Comparison of ENCODE assay signal across 26 mouse cellular contexts in genomic region chr5:110506295-110506616, GRCm38 (mm10). TPM values are rescaled to one million over a fixed set of nuclear protein-coding genes. Genes with fewer than 3 reads are reported as not detected.
A peak's percentile ranks its signal among the peaks of the same experiment; 100 is the strongest.
DNase-seq lines count a peak whose midpoint lies in the region; ATAC-seq lines count a peak whose summit lies in the region.
"Had no signal": no experiment of that assay in that cellular context is flagged by ENCODE, and none has a peak within 500 bp of the region (broad histone marks: within the 10 kb centered on the region; RNA-seq: fewer than 3 reads in every experiment).

No protein-coding gene starts in this region.

- peaks cover 19% of the 10 kb centered on the region for H3K4me1 ChIP-seq in forebrain, embryonic 12.5 days
- H3K4me1 ChIP-seq in forebrain, embryonic 15.5 days: peaks cover 16% of the 10 kb centered on the region
- H3K4me1 ChIP-seq in embryonic facial prominence, embryonic 10.5 days: peaks cover 17% of the 10 kb centered on the region
- H3K4me1 ChIP-seq: embryonic facial prominence, embryonic 12.5 days had no signal

- peak; percentile 42 for DNase-seq in layer of hippocampus, adult 9-11 months
- DNase-seq in layer of hippocampus, postnatal 25 days (ENCODE audit: extremely low spot score in 1 of 2, low spot score in 1 of 2): no peak
- peak; percentile 31 for DNase-seq in brain, adult 2 months (ENCODE audit: low read depth, low spot score)
- DNase-seq in embryonic facial prominence, embryonic 10.5 days (ENCODE audit: low spot score): no peak
- no peak for DNase-seq in c-Kit-positive CD71-positive TER-119-positive erythroid progenitor cells, embryonic 14.5 days (ENCODE audit: low spot score)
- DNase-seq: adrenal gland, postnatal 14 days; gastrocnemius, postnatal 25 days; kidney, adult 11 months; kidney, postnatal 25 days; liver; lung, adult 2 months; lung, postnatal 10 days; thymus, adult 2 months; thymus, postnatal 36 days had no signal

- ATAC-seq in forebrain, embryonic 12.5 days (ENCODE audit: low FRiP score): no peak
- ATAC-seq in forebrain, embryonic 15.5 days (replicated peaks): no peak
- ATAC-seq: CD4-positive, CD25-positive, alpha-beta regulatory T cell, adult 4 months; inflammation-experienced regulatory T-cells, adult 6 months had no signal

- no peak overlapping the region for H3K9ac ChIP-seq in forebrain, embryonic 12.5 days
- no peak overlapping the region for H3K9ac ChIP-seq in forebrain, embryonic 15.5 days (replicated peaks)
- H3K9ac ChIP-seq: embryonic facial prominence, embryonic 12.5 days; heart, embryonic 15.5 days; hindbrain, embryonic 13.5 days; liver, embryonic 14.5 days had no signal

- H3K4me3 ChIP-seq in forebrain, embryonic 12.5 days (replicated peaks): no peak overlapping the region
- no peak overlapping the region for H3K4me3 ChIP-seq in forebrain, embryonic 15.5 days
- no peak overlapping the region for H3K4me3 ChIP-seq in embryonic facial prominence, embryonic 10.5 days
- H3K4me3 ChIP-seq: embryonic facial prominence, embryonic 12.5 days; heart, embryonic 15.5 days; hindbrain, embryonic 13.5 days had no signal

- WGBS in forebrain, embryonic 12.5 days: 15% methylated on average over 8 of the region's 8 CpGs
- WGBS in forebrain, embryonic 15.5 days: 12% methylated on average over 8 of the region's 8 CpGs
- WGBS in embryonic facial prominence, embryonic 10.5 days: 56% methylated on average over 8 of the region's 8 CpGs

- H3K27me3 ChIP-seq in forebrain, embryonic 12.5 days: peaks cover 40% of the 10 kb centered on the region
- 0 out of 2 replicates have a peak, but pooled peaks cover 3% of the 10 kb centered on the region for H3K27me3 ChIP-seq in forebrain, embryonic 15.5 days
- peaks cover 7% of the 10 kb centered on the region; the same call in 1 of the 2 replicates for H3K27me3 ChIP-seq in embryonic facial prominence, embryonic 10.5 days (replicated peaks; ENCODE audit: low read depth, poor library complexity, severe bottlenecking)
- H3K27me3 ChIP-seq: embryonic facial prominence, embryonic 12.5 days; heart, embryonic 15.5 days had no signal

- H3K36me3 ChIP-seq in forebrain, embryonic 12.5 days (replicated peaks): no peaks in the 10 kb centered on the region
- H3K36me3 ChIP-seq in forebrain, embryonic 15.5 days: no peaks in the 10 kb centered on the region
- H3K36me3 ChIP-seq in embryonic facial prominence, embryonic 10.5 days (replicated peaks): no peaks in the 10 kb centered on the region
- H3K36me3 ChIP-seq: embryonic facial prominence, embryonic 12.5 days; heart, embryonic 10.5 days; heart, embryonic 15.5 days; hindbrain, embryonic 13.5 days had no signal

- H3K9me3 ChIP-seq in forebrain, embryonic 12.5 days: no peaks in the 10 kb centered on the region
- H3K9me3 ChIP-seq in forebrain, embryonic 15.5 days: no peaks in the 10 kb centered on the region
- no peaks in the 10 kb centered on the region for H3K9me3 ChIP-seq in embryonic facial prominence, embryonic 10.5 days
- H3K9me3 ChIP-seq: embryonic facial prominence, embryonic 12.5 days; heart, embryonic 10.5 days; heart, embryonic 15.5 days; hindbrain, embryonic 13.5 days had no signal

- H3K4me2 ChIP-seq in forebrain, embryonic 12.5 days: 0 out of 2 replicates have a peak overlapping the region, but pooled peaks have one; percentile 6
- H3K4me2 ChIP-seq in forebrain, embryonic 15.5 days (replicated peaks): no peak overlapping the region
- H3K4me2 ChIP-seq: embryonic facial prominence, embryonic 12.5 days; heart, embryonic 15.5 days; hindbrain, embryonic 13.5 days had no signal

- H3K27ac ChIP-seq in forebrain, embryonic 12.5 days: no peak overlapping the region
- no peak overlapping the region for H3K27ac ChIP-seq in forebrain, embryonic 15.5 days (replicated peaks)
- 0 out of 2 replicates have a peak overlapping the region, but pooled peaks have one; percentile 24 for H3K27ac ChIP-seq in embryonic facial prominence, embryonic 10.5 days (replicated peaks)
- H3K27ac ChIP-seq: embryonic facial prominence, embryonic 12.5 days; heart, embryonic 10.5 days; heart, embryonic 15.5 days; hindbrain, embryonic 13.5 days; liver, embryonic 14.5 days had no signal

RNA-seq across cellular contexts. Expression of gene Galnt9, which starts 37.9 kb away (rescaled TPM):
- polyA plus RNA-seq in forebrain, embryonic 12.5 days (2016; fragmentation: Nextera tagmentation; extraction: Ambion mirVana): 3.6 and 6.0 TPM in 2 replicates
- 12.8 and 14.2 TPM in 2 replicates for polyA plus RNA-seq in forebrain, embryonic 15.5 days (2015; fragmentation: Nextera tagmentation; extraction: Ambion mirVana)
- total RNA-seq in layer of hippocampus, postnatal 25 days (2021): 100 to 1,000 TPM; 111 to 124 TPM
- polyA plus RNA-seq in embryonic facial prominence, embryonic 10.5 days (2016; fragmentation: Nextera tagmentation; extraction: Ambion mirVana): 1.5 and 2.1 TPM in 2 replicates
- total RNA-seq: adrenal gland, postnatal 14 days; gastrocnemius, postnatal 25 days; heart, postnatal 25 days had no signal
- polyA plus RNA-seq: heart, embryonic 10.5 days; kidney, embryonic 14.5 days; limb, embryonic 11.5 days had no signal

RNA-seq across cellular contexts. Expression of gene Fbrsl1, which starts 58.0 kb away (rescaled TPM):
- 39.5 and 39.8 TPM in 2 replicates for polyA plus RNA-seq in forebrain, embryonic 12.5 days (2016; fragmentation: Nextera tagmentation; extraction: Ambion mirVana)
- polyA plus RNA-seq in forebrain, embryonic 15.5 days (2015; fragmentation: Nextera tagmentation; extraction: Ambion mirVana): 26.4 and 30.8 TPM in 2 replicates
- total RNA-seq in layer of hippocampus, postnatal 25 days (2021): 10 to 100 TPM; 83.5 to 89.3 TPM
- 21.5 and 23.5 TPM in 2 replicates for polyA plus RNA-seq in embryonic facial prominence, embryonic 10.5 days (2016; fragmentation: Nextera tagmentation; extraction: Ambion mirVana)

Comparison
In these comparisons a context has a peak if more than half of its experiments do, and no peak if none do; other contexts are left out.
1. DNase-seq: peak in layer of hippocampus, adult 9-11 months (single experiment) and brain, adult 2 months (single experiment); none in layer of hippocampus, postnatal 25 days (0 of 2), embryonic facial prominence, embryonic 10.5 days (single experiment) and c-Kit-positive CD71-positive TER-119-positive erythroid progenitor cells, embryonic 14.5 days (single experiment).